In the genomic region with DNA sequence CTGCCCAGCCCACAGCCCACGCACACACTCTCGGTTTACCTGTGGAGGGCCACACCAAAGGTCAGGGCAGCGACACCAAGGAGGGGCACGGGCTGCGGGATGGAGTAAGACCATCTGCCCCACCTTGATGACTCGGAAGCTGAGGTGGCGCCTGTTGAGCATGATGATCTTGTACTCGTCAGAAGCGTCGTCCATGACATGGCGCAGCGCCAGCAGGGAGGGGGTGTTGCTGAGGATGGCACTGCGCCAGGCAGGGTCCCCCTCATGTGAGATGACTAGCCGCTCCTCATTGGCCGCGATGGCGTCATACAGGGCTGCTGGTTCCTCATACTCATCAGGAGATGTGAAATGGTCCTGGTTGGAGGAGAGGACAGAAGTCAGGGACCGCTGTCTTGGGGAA, we compare ENCODE assay signal across 37 mouse cellular contexts. TPM values are rescaled to one million over a fixed set of nuclear protein-coding genes. Genes with fewer than 3 reads are reported as not detected.
A peak's percentile ranks its signal among the peaks of the same experiment; 100 is the strongest.
DNase-seq lines count a peak whose midpoint lies in the region; ATAC-seq lines count a peak whose summit lies in the region.
"Had no signal": no experiment of that assay in that cellular context is flagged by ENCODE, and none has a peak within 500 bp of the region (broad histone marks: within the 10 kb centered on the region; RNA-seq: fewer than 3 reads in every experiment).

No protein-coding gene starts in this region.

- H3K4me1 ChIP-seq in limb, embryonic 10.5 days, result peaks cover 40% of the 10 kb centered on the region
- peaks cover 50% of the 10 kb centered on the region for H3K4me1 ChIP-seq in liver, embryonic 16.5 days (ENCODE audit: control insufficient read depth, low read depth, low read length)

- peak; percentile 93 for DNase-seq in heart, adult 11 months
- DNase-seq in heart, postnatal 14 days, result no peak
- DNase-seq in right cerebral cortex, postnatal 4 days, result peak; percentile 35
- no peak for DNase-seq in right cerebral cortex, adult 2 months (ENCODE audit: low spot score in 2 of 2)
- no peak for DNase-seq in limb, embryonic 10.5 days (ENCODE audit: low spot score)
- DNase-seq in urinary bladder, postnatal 14 days (ENCODE audit: low spot score), result no peak
- DNase-seq in retina, embryonic 14.5 days (ENCODE audit: low spot score), result no peak
- DNase-seq: adrenal gland, adult 8-10 months; cerebellum, adult 11 months; cerebellum, adult 9-10 months; cerebellum, postnatal 36 days; gastrocnemius, postnatal 14 days; kidney, adult 9 months; kidney, postnatal 14 days; layer of hippocampus, adult 9-11 months; lung, adult 18-20 months; lung, postnatal 10 days; thymus, adult 18-20 months; thymus, postnatal 36 days had no signal

- no peaks in the 10 kb centered on the region for H3K9me3 ChIP-seq in limb, embryonic 10.5 days (replicated peaks)
- no peaks in the 10 kb centered on the region for H3K9me3 ChIP-seq in liver, embryonic 16.5 days (replicated peaks; ENCODE audit: control insufficient read depth, low read length)
- H3K9me3 ChIP-seq: embryonic facial prominence, embryonic 12.5 days; limb, embryonic 12.5 days; neural tube, embryonic 12.5 days; stomach, embryonic 15.5 days had no signal

- H3K27me3 ChIP-seq in limb, embryonic 10.5 days (ENCODE audit: low read depth, poor library complexity, severe bottlenecking), result no peaks in the 10 kb centered on the region
- no peaks in the 10 kb centered on the region for H3K27me3 ChIP-seq in liver, embryonic 16.5 days (ENCODE audit: control insufficient read depth, insufficient read depth, low read depth, low read length)
- H3K27me3 ChIP-seq: embryonic facial prominence, embryonic 12.5 days; limb, embryonic 12.5 days; neural tube, embryonic 12.5 days; stomach, embryonic 15.5 days had no signal

- no peak for ATAC-seq in liver, embryonic 16.5 days (ENCODE audit: low read depth)
- ATAC-seq: intestine, postnatal 0 days had no signal

- WGBS in limb, embryonic 10.5 days, result 95% methylated on average over 18 of the region's 18 CpGs
- WGBS in liver, embryonic 16.5 days (ENCODE audit: insufficient replicate concordance), result 89% methylated on average over 18 of the region's 18 CpGs

- peak overlapping the region; percentile 96 for H3K4me2 ChIP-seq in liver, embryonic 16.5 days (ENCODE audit: low read depth, low read length)
- H3K4me2 ChIP-seq: embryonic facial prominence, embryonic 12.5 days; heart, embryonic 11.5 days; hindbrain, embryonic 14.5 days; limb, embryonic 12.5 days; midbrain, embryonic 11.5 days; neural tube, embryonic 12.5 days; stomach, embryonic 15.5 days had no signal

- H3K9ac ChIP-seq in liver, embryonic 16.5 days (ENCODE audit: low read depth, low read length), result peak overlapping the region; percentile 89; the same call in 1 of the 2 replicates
- H3K9ac ChIP-seq: embryonic facial prominence, embryonic 12.5 days; hindbrain, embryonic 14.5 days; limb, embryonic 12.5 days; neural tube, embryonic 12.5 days; stomach, embryonic 15.5 days had no signal

- intact Hi-C loops in heart, postnatal 14 days (cut with DNase I), result no loop called here

- 0 out of 2 replicates have a peak overlapping the region, but pooled peaks have one; percentile 4 for H3K4me3 ChIP-seq in limb, embryonic 10.5 days
- H3K4me3 ChIP-seq in liver, embryonic 16.5 days (ENCODE audit: low read depth, low read length), result peak overlapping the region; percentile 84; the same call in 1 of the 2 replicates
- H3K4me3 ChIP-seq: embryonic facial prominence, embryonic 12.5 days; limb, embryonic 12.5 days; myocyte; neural tube, embryonic 12.5 days; stomach, embryonic 15.5 days had no signal

- H3K36me3 ChIP-seq in limb, embryonic 10.5 days, result peaks cover 70% of the 10 kb centered on the region
- H3K36me3 ChIP-seq in liver, embryonic 16.5 days (ENCODE audit: control insufficient read depth, insufficient read depth), result peaks cover 22% of the 10 kb centered on the region

- no peak overlapping the region for H3K27ac ChIP-seq in limb, embryonic 10.5 days
- H3K27ac ChIP-seq in liver, embryonic 16.5 days (ENCODE audit: low read length), result peak overlapping the region; percentile 98
- H3K27ac ChIP-seq: embryonic facial prominence, embryonic 12.5 days; hindbrain, embryonic 14.5 days; limb, embryonic 12.5 days; macrophage; neural tube, embryonic 12.5 days; stomach, embryonic 15.5 days had no signal

RNA-seq across cellular contexts. Expression of a gene that starts 2.9 kb away (rescaled TPM):
- 10 to 100 TPM; 32.7 to 33.8 TPM for total RNA-seq in heart, postnatal 14 days (2021)
- polyA plus RNA-seq in limb, embryonic 10.5 days (2016; fragmentation: Nextera tagmentation; extraction: Ambion mirVana), result 35.9 and 38.6 TPM in 2 replicates
- 19.7 and 22.3 TPM in 2 replicates for polyA plus RNA-seq in liver, embryonic 16.5 days (2015; fragmentation: Nextera tagmentation; extraction: Ambion mirVana)

RNA-seq across cellular contexts. Expression of a gene that starts 22.2 kb away (rescaled TPM):
- 10 to 100 TPM; 35.9 to 37.2 TPM for total RNA-seq in heart, postnatal 14 days (2021)
- polyA plus RNA-seq in limb, embryonic 10.5 days (2016; fragmentation: Nextera tagmentation; extraction: Ambion mirVana), result 35.3 and 42.2 TPM in 2 replicates
- 12.9 and 15.2 TPM in 2 replicates for polyA plus RNA-seq in liver, embryonic 16.5 days (2015; fragmentation: Nextera tagmentation; extraction: Ambion mirVana)

RNA-seq across cellular contexts. Expression of a gene that starts 22.3 kb away (rescaled TPM):
- 10 to 100 TPM; 24.0 to 24.9 TPM for total RNA-seq in heart, postnatal 14 days (2021)
- 31.6 and 34.3 TPM in 2 replicates for polyA plus RNA-seq in limb, embryonic 10.5 days (2016; fragmentation: Nextera tagmentation; extraction: Ambion mirVana)
- 8.2 and 9.7 TPM in 2 replicates for polyA plus RNA-seq in liver, embryonic 16.5 days (2015; fragmentation: Nextera tagmentation; extraction: Ambion mirVana)

RNA-seq across cellular contexts. Expression of a gene that starts 29.1 kb away (rescaled TPM):
- total RNA-seq in heart, postnatal 14 days (2021), result 10 to 100 TPM; 25.8 to 29.9 TPM
- 31.5 and 39.6 TPM in 2 replicates for polyA plus RNA-seq in limb, embryonic 10.5 days (2016; fragmentation: Nextera tagmentation; extraction: Ambion mirVana)
- 21.6 and 23.6 TPM in 2 replicates for polyA plus RNA-seq in liver, embryonic 16.5 days (2015; fragmentation: Nextera tagmentation; extraction: Ambion mirVana)

RNA-seq across cellular contexts. Expression of a gene that starts 37.8 kb away (rescaled TPM):
- not detected for total RNA-seq in heart, postnatal 14 days (2021)
- polyA plus RNA-seq in limb, embryonic 10.5 days (2016; fragmentation: Nextera tagmentation; extraction: Ambion mirVana), result not detected in 2 replicates
- 0.14 TPM in 2 replicates for polyA plus RNA-seq in liver, embryonic 16.5 days (2015; fragmentation: Nextera tagmentation; extraction: Ambion mirVana)
- total RNA-seq: adrenal gland, adult 8-10 months; gastrocnemius, postnatal 14 days; granulocyte monocyte progenitor cell, adult 5-6 weeks; hematopoietic stem cell, adult 5-6 weeks; left cerebral cortex, adult 18-20 months; left cerebral cortex, postnatal 14 days; midbrain, postnatal 0 days had no signal
- polyA plus RNA-seq: forebrain, embryonic 11.5 days; heart, embryonic 11.5 days; macrophage; midbrain, embryonic 11.5 days; small intestine, adult 2 months had no signal

Comparison
In these comparisons a context has a peak if more than half of its experiments do, and no peak if none do; other contexts are left out.
1. DNase-seq: peak in heart, adult 11 months (single experiment) and right cerebral cortex, postnatal 4 days (single experiment); none in heart, postnatal 14 days (0 of 2), right cerebral cortex, adult 2 months (0 of 2), limb, embryonic 10.5 days (single experiment), urinary bladder, postnatal 14 days (single experiment) and retina, embryonic 14.5 days (single experiment).